Mouse (Mus musculus) forebrain, embryonic 13.5 days (tissue): ENCODE data around the gene Defb19. TPM values are rescaled to one million over a fixed set of nuclear protein-coding genes. Genes with fewer than 3 reads are reported as not detected.

Experiments
- ATAC-seq: fragments of 200-750 bp; cut with Nextera tagmentation; 2 replicates; pipeline ENCODE4 v1.8.0; 2017
- H3K27ac ChIP-seq: fragments of 300-500 bp; sonication (generic); 2 replicates; pipeline ENCODE4 v1.5.1; 2015; ENCODE audit warnings: inconsistent platforms, mild to moderate bottlenecking, moderate library complexity
- H3K27me3 ChIP-seq: fragments of 300-500 bp; sonication (generic); 2 replicates; pipeline ENCODE4 v1.6.1; 2015; ENCODE audit warnings: mild to moderate bottlenecking, inconsistent platforms
- H3K36me3 ChIP-seq: fragments of 300-500 bp; sonication (generic); 2 replicates; pipeline ENCODE4 v1.6.1; 2015; ENCODE audit warnings: mild to moderate bottlenecking, inconsistent platforms; ENCODE audit not compliant: poor library complexity, severe bottlenecking
- H3K4me1 ChIP-seq: fragments of 300-500 bp; sonication (generic); 2 replicates; pipeline ENCODE4 v1.6.1; 2015; ENCODE audit warnings: inconsistent platforms
- H3K4me2 ChIP-seq: fragments of 300-500 bp; sonication (generic); 2 replicates; pipeline ENCODE4 v1.6.1; 2015; ENCODE audit warnings: inconsistent platforms, mild to moderate bottlenecking, moderate library complexity
- H3K4me3 ChIP-seq: fragments of 300-500 bp; sonication (generic); 2 replicates; pipeline ENCODE4 v1.5.1; 2015; ENCODE audit warnings: mild to moderate bottlenecking, inconsistent platforms
- H3K9ac ChIP-seq: fragments of 300-500 bp; sonication (generic); 2 replicates; pipeline ENCODE4 v1.6.1; 2015; ENCODE audit warnings: mild to moderate bottlenecking, inconsistent platforms
- H3K9me3 ChIP-seq: fragments of 300-500 bp; sonication (generic); replicated peaks from 2 replicates; pipeline ENCODE4 v1.6.1; 2016; ENCODE audit warnings: inconsistent platforms
- WGBS: fragments of 180-500 bp; shearing (Covaris S2); methylation state at CpG from one replicate; pipeline ENCODE4 v1.1.7; 2015; 5-methylcytosine and 5-hydroxymethylcytosine counted together
- polyA plus RNA-seq: library from polyadenylated mRNA; unstranded; fragments of >200 nt; fragmentation: Nextera tagmentation; extraction: Ambion mirVana; gene quantifications from 2 replicates; pipeline ENCODE4 v1.2.1, GENCODE M21; 2015

Defb19 gene
- polyA plus RNA-seq, 1 experiment from 2014 or later: not detected

DNA sequence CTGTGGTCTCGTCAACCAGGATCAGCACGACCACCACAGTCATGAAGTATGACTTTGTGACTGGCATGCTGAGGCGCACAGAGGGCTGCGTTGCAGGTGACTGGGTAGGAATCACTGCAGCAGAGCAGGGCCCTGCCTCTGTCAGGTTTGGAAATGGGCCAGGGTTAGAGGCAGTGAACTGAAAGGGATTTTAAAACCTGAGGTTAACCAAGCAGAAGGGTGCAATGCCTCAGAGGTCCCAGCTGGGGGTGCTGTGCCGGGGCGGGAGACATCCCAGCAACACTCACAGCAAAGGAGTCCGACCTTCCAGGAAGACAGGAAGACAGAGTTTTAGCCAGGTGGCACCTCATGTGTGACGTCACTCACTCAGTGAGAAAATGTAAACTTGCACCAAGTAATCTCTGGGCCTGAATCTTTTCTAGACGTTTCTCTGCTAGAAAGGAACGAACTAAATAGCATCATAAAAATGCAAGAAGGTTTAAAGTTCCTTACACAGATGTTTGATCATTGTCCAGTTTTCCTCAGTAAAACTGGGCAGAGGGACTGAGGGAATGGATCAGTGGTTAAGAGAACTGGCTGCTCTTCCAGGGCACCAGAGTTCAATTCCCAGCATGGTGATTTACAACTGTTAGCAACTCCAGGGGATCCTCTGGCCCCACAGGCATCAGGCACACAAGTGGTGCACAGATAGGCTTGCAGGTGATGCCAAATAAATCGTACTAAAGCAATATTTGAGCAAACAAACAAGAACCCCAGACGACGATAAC, 40.0 kb downstream of the Defb19 start, which contains the start of gene Defb29:
Defb29 (minus strand) TSS at position 155 of the 767 bp plus-strand sequence.
- Histone ChIP-seq H3K36me3 (no peaks in the 10 kb centered on the region), H3K27ac (no peak within 1 kb of the TSS), H3K4me1 (no peaks in the 10 kb centered on the region), H3K27me3 (no peaks in the 10 kb centered on the region), H3K4me2 (no peak within 1 kb of the TSS), H3K4me3 (no peak within 1 kb of the TSS), H3K9me3 (no peaks in the 10 kb centered on the region), H3K9ac (no peak within 1 kb of the TSS)
- no peak for ATAC-seq
- WGBS: 57% methylated on average over 13 of the region's 13 CpGs

Other genes starting within 250 kb of the Defb19 start
- gene Rbck1, start 247.7 kb downstream of the Defb19 start, polyA plus RNA-seq: 88.4 and 97.6 TPM in 2 replicates
- gene Trib3, start 236.3 kb downstream of the Defb19 start, polyA plus RNA-seq: 0.79 and 0.97 TPM in 2 replicates
- 11.8 and 16.4 TPM in 2 replicates for gene Nrsn2, start 203.7 kb downstream of the Defb19 start, polyA plus RNA-seq
- 15.8 and 17.6 TPM in 2 replicates for gene Sox12, start 182.2 kb downstream of the Defb19 start, polyA plus RNA-seq
- gene Zcchc3, start 165.3 kb downstream of the Defb19 start, polyA plus RNA-seq: 25.3 and 25.9 TPM in 2 replicates
- 1.6 and 2.6 TPM in 2 replicates for gene 6820408C15Rik, start 164.7 kb downstream of the Defb19 start, polyA plus RNA-seq
- not detected in 2 replicates for gene Defb23, start 115.7 kb downstream of the Defb19 start, polyA plus RNA-seq
- not detected in 2 replicates for gene Defb20, start 103.2 kb downstream of the Defb19 start, polyA plus RNA-seq
- not detected in 2 replicates for gene Defb22, start 90.2 kb downstream of the Defb19 start, polyA plus RNA-seq
- gene Defb26, start 68.6 kb downstream of the Defb19 start, polyA plus RNA-seq: not detected in 2 replicates
- gene Defb28, start 62.1 kb downstream of the Defb19 start, polyA plus RNA-seq: not detected in 2 replicates
- gene Defb29, start 40.2 kb downstream of the Defb19 start, polyA plus RNA-seq: not detected in 2 replicates
- gene Gm17416, start 11.0 kb downstream of the Defb19 start, polyA plus RNA-seq: not detected in 2 replicates
- gene Defb21, start 7.6 kb downstream of the Defb19 start, polyA plus RNA-seq: not detected in 2 replicates
- not detected in 2 replicates for gene Defb45, start 19.1 kb upstream of the Defb19 start, polyA plus RNA-seq
- gene Defb36, start 24.0 kb upstream of the Defb19 start, polyA plus RNA-seq: not detected in 2 replicates
- gene Defb25, start 42.7 kb upstream of the Defb19 start, polyA plus RNA-seq: not detected in 2 replicates
- 0.19 and 0.20 TPM in 2 replicates for gene Rem1, start 46.6 kb upstream of the Defb19 start, polyA plus RNA-seq
- 131 and 142 TPM in 2 replicates for gene H13, start 89.1 kb upstream of the Defb19 start, polyA plus RNA-seq
- gene Mcts2, start 106.7 kb upstream of the Defb19 start, polyA plus RNA-seq: 40.0 and 42.2 TPM in 2 replicates
- 25.8 and 26.1 TPM in 2 replicates for gene Id1, start 155.9 kb upstream of the Defb19 start, polyA plus RNA-seq
- 4.4 and 4.8 TPM in 2 replicates for gene Cox4i2, start 173.9 kb upstream of the Defb19 start, polyA plus RNA-seq